Mouse (Mus musculus): ENCODE data around the gene Cdc42bpg.
"Not testable (repeated sequence)": the region's sequence is repeated elsewhere in the genome, so short reads cannot be mapped to it uniquely, and the experiment has no call there.

Gene Cdc42bpg

DNA sequence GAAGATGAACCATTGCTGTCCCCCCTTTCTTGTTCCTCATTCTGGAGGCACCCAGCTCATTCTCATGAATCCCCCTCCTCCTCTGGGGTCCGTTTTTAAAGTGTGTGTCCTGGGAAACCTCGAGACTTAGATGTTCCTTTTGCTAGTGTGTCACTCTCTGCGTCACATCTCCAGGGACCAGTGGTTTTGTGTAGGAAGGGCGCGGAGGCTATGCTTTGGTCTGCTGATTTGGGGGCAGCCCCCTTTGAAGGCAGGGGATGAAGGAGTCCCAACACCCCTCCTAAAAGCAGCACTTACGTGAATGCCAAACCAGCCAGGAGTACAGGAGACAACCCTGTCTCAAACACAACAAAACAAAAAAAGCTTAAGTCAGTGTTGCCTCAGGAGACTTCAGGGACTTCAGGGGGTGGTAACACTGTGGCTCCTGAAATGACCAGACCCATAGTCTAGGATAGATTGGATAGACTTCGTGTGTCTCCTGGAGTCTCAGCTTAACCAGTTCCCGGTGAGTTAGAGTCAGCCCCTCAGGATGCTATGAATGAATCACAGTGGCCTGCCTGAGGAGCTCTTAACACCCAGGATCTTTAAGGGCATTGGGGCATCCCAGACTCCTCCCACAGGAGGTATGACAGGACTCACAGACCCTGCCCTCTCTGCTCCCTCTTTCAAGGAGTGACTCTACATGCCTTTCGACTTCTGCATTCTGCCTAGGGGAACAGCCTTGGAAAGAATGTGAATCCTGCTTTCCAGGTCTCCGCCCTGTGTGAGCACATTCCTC is 28.4 kb upstream of the Cdc42bpg start:
- no peak for DNase-seq

- no peak for DNase-seq
Observed at GRCm38 (mm10) chr19:6278439-6279073, 27.7 kb upstream of the Cdc42bpg start.

GRCm38 (mm10) chr19:6279481-6280144 is 26.6 kb upstream of the Cdc42bpg start:
- no peak for DNase-seq

DNA sequence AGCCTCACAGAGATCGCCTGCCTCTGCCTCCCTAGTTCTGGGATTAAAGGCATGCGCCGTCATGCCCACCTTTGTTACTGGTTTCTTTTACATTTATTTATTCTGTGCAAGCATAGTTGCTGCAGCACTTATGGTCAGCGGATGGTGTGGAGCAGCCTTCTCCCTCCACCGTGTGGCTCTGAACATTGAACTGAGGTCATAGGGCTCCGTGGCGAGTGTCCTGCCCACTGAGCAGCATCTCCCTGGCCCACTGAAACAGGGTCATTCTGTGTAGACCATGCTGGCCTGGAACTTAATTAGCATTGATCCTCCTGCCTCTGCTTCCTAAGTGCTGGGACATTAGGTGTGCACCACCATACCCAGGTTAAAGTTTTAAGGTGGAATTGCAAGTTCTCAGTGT is 25.7 kb upstream of the Cdc42bpg start:
- DNase-seq, result no peak

GRCm38 (mm10) chr19:6281122-6282020 is 24.9 kb upstream of the Cdc42bpg start:
- no peak for DNase-seq

- no peak for DNase-seq
Observed at GRCm38 (mm10) chr19:6283001-6283400, 23.3 kb upstream of the Cdc42bpg start.

GRCm38 (mm10) chr19:6284502-6284901 is 21.8 kb upstream of the Cdc42bpg start:
- no peak for DNase-seq

- DNase-seq, result no peak
Observed at GRCm38 (mm10) chr19:6285226-6285625, 21.0 kb upstream of the Cdc42bpg start.

DNA sequence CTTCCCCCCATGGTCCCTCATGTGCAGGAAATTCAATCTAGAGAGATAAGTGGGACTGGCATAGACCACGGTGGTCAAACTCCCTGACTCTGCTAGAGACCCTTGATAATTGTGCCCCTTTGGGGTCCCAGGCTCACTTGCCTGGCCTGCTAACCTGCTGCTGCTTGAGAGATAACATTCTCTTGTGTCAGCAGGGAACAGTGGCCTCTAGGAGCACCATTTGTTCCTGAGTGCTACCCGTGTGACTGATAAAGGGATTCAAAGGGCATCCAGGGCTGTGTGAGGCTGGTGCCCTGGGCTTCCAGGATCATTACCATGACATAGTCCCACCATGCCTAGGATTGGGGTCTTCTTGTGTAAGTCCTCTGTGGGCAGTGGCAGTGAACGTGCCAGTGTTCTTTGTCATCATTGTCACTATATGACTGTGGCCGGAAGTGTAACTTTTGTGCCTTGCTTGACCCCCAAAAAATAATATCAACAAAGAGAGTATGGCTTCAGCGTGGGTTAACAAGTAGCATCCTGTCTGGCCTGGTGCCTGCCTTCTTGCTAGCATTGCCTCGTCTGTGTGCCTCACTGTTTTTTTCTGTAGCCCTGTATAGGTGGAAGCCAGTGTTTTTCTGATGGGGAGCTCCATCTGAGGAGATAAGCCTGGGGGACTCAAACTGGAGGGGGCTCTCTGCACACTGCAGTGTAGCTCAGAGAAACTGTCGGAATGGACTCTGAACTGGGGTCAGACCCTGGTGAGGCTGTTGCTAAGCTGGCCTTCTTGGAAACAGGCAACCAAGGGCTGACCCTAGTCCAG is 20.4 kb upstream of the Cdc42bpg start:
- no peak for DNase-seq

- no peak for DNase-seq
Observed at GRCm38 (mm10) chr19:6286434-6287401, 19.5 kb upstream of the Cdc42bpg start.

DNA sequence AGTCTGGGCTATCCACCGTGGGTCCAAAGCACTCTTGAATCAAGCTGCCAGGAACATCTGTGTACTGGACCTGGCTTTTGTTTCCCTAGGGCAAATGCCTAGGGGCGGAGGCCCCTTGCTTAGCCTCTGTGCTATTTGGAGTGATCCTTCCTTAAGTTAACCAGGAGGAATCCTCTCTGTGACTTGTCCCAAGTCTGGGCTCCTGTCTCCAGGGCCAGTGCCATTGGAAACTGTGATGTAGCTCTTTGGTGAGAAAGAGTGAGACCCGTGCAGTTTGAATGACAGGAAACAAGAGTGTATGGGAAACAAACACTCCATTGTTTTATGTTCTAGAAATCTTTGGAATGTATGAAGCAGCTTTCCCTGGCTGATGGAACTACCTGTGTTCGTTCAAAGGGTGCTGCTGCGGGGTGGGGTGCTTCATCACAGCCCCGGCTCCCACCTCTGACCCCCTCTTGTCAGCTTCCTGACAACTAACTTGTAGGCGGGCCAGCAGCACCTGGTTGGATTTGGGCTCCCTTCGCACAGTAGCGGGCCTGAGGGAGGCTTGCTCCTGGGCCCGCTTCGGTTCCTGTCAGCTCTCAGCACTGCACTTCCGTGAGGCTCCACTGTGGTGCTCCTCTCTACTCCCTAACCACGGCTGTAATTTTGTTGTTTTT is 17.9 kb upstream of the Cdc42bpg start:
- DNase-seq, result no peak

GRCm38 (mm10) chr19:6289696-6290238 is 16.5 kb upstream of the Cdc42bpg start:
- DNase-seq, result no peak

DNA sequence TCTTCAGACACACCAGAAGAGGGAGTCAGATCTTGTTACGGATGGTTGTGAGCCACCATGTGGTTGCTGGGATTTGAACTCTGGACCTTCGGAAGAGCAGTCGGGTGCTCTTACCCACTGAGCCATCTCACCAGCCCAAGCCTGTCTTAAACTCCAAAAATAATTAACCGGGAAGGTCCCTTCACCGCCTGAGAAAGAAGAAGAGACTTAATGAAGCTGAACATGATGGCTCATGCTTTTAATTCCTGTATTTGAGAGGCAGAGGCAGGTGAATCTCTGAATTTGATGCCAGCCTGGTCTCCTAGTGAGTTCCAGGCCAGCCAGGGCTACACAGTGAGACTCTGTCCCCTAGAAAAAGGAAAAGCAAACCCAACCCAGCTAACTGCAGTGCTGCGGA is 15.5 kb upstream of the Cdc42bpg start:
- DNase-seq, result not testable (repeated sequence)

GRCm38 (mm10) chr19:6291117-6291781 is 15.0 kb upstream of the Cdc42bpg start:
- DNase-seq, result no peak

- no peak for DNase-seq
Observed at GRCm38 (mm10) chr19:6292262-6292661, 14.0 kb upstream of the Cdc42bpg start.

DNA sequence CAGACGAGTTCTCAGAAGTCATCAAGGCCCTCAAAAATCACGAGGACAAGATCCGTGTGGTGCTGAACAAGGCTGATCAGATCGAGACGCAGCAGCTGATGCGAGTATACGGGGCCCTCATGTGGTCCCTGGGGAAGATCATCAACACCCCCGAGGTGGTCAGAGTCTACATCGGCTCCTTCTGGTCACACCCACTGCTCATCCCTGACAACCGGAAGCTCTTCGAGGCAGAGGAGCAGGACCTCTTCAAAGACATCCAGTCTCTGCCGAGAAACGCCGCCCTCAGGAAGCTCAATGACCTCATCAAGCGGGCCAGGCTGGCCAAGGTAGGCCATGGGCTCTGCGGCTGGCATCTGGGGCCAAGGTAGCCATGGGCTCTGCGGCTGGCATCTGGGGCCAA is 12.0 kb upstream of the Cdc42bpg start:
- no peak for DNase-seq

DNA sequence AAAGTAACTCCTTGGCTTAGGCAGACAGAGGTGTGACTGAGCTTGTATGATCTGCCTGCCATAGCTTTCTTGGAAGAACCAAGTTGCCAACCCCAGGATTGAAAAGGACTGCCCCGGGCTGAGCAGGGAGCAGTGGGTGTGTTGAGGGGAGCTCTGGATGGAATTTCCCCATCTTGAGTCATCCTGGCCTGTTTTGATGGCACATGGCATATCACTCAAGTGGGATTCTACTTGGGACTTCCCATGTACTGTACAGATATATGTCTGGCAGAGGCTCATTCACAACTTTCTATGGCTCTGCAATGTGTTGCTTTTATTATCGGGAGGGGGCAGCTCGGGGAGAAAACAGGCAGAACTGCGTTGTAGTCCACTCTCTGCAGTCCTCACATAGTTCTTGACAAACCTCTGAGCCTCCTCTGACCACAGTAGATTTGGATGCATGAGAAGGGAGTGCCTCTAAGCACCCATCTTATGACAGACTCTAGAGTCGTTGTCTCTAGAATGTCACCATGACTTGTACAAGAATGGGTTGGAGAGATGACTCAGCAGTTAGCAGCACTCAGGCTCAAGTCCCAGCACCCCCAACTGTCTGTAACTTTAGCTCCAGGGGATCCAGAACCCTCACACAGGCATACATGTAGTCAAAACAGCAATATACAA is 9.6 kb upstream of the Cdc42bpg start:
- DNase-seq, result no peak

DNA sequence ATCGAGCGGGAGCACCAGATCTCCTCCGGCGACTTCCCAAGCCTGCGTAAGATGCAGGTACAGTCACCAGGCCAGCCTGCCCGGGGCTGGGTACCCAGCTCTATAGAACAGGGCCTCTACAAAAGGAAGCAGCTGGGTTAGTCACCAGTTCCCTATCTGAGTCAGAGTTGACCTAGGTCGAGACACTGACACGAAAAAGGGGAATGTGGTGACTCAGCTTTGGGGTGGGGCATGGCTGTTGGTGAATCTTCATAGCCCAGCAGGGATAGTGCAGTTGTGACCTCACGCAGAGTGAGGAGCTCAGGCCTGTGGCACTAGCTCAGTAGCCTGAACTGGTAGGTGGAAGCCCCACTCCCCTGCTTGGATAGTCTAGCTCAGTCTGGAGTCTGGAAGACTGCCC is 8.6 kb upstream of the Cdc42bpg start:
- no peak for DNase-seq

DNA sequence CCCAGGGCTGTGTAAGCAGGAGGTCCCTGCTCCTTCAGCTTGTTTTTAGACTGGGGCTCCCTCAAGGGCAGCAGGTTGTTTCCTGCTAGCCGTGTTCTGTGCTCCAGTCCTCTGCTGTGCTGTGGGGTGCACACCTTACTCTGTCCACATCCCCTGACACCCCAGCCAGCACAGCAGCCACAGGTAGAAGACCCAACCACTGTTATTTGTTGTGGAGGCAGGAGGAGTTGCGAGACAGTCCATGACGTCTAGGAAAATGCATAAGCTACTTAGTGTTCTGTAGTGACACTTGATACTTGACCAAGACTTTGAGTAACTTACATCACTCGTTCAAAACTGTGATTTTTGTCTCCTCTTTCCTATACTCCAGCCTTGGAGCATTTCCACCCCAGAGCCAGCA is 7.3 kb upstream of the Cdc42bpg start:
- no peak for DNase-seq
